Mouse (Mus musculus) cerebellum, adult 2 months (tissue): Measurements from ENCODE around the gene Rpl28. TPM values are rescaled to one million over a fixed set of nuclear protein-coding genes. Genes with fewer than 3 reads are reported as not detected.

Source experiments
- DNase-seq, 2 experiments: peaks; one replicate each; pipeline ENCODE4 v3.0.0; 2021
- H3K27ac ChIP-seq: fragments of 200-500 bp; 2 replicates; pipeline ENCODE4 v1.5.1; 2012; ENCODE audit warnings: low read length, control low read depth, inconsistent platforms; ENCODE audit not compliant: insufficient read depth
- H3K27me3 ChIP-seq: fragments of 200-500 bp; 2 replicates; pipeline ENCODE4 v1.6.1; 2012; ENCODE audit warnings: inconsistent platforms, mild to moderate bottlenecking, low read length, moderate library complexity; ENCODE audit not compliant: control insufficient read depth, insufficient read depth
- H3K4me1 ChIP-seq: fragments of 200-500 bp; 2 replicates; pipeline ENCODE4 v1.6.1; 2011; ENCODE audit warnings: low read length; ENCODE audit not compliant: control insufficient read depth, insufficient read depth
- H3K4me3 ChIP-seq: fragments of 200-500 bp; replicated peaks from 2 replicates; pipeline ENCODE3; 2011; ENCODE audit warnings: mild to moderate bottlenecking, low read depth, low read length, control low read depth; ENCODE audit not compliant: insufficient read depth
- CTCF ChIP-seq: fragments of 200-500 bp; IDR thresholded peaks from 2 replicates; pipeline ENCODE4 v1.5.1; 2011; ENCODE audit warnings: low read depth, mild to moderate bottlenecking, control low read depth, low read length, moderate library complexity, borderline replicate concordance; ENCODE audit not compliant: insufficient read depth
- POLR2A ChIP-seq: fragments of 200-500 bp; IDR thresholded peaks from 2 replicates; pipeline ENCODE4 v1.6.1; 2011; ENCODE audit warnings: low read length, control low read depth, borderline replicate concordance; ENCODE audit not compliant: insufficient read depth
- WGBS: fragments of 180-500 bp; shearing (Covaris S2); methylation state at CpG from one replicate; pipeline ENCODE4 v1.1.7; 2018; 5-methylcytosine and 5-hydroxymethylcytosine counted together
- polyA plus RNA-seq: library from polyadenylated mRNA; depleted of rRNA; stranded (reverse); fragments of >200 nt; gene quantifications from 2 replicates; pipeline ENCODE4 v1.2.3, GENCODE M21; 2012

Rpl28 gene
- polyA plus RNA-seq, 1 experiment: 296 TPM

DNA sequence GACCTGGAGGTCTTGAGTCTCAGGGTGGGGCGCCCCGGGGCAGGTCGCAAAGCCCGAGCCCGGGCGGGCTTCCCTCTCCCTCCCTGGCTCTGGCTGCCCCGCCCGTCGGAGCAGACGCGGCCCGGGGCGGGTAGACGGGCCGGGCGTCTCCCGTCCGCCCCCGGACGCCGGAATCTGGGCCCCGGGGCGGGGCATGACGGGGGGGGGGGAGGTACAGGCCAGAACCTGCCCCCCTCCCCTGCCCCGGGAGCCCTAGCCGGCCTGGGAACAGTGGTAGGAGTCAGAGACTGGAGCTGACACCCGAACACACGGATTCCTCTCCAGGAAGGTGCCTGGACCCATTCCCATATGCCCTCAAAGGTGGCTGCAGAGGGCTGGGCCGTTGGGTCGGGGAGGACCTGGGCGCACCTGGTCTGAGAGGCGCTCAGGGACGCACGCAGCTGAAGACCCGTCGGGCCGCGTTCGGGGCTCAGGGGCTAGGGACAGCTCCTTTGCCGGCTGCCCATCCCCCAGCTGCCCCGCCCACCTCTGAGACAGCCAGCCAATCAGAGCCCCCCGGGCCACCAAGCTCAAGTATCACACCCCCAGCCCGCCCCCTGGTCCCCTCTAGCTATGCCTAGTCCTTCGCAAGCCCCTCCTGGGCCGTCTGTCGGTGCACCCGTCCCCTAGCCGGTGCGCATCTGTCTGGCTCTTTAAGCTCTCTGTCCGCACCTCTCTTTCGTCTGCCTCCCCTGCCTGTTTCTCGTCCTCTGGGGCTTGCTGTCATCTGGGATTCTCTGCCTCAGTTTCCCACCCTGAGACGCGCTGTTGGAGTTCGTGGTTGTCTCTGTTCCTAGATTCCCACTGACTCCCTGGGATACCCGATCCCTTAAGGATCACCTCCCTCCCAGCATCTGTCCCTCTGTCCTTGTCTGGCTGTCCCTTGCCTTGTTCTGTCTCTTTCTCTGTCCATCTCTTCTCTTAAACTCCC lies 15.5 kb upstream of the Rpl28 start:
- no peak overlapping the region for H3K27ac ChIP-seq
- no peaks in the 10 kb centered on the region for H3K4me1 ChIP-seq
- H3K27me3 ChIP-seq: peaks cover 3% of the 10 kb centered on the region; the same call in 1 of the 2 replicates
- TF ChIP-seq CTCF (no peak), POLR2A (no peak)
- H3K4me3 ChIP-seq: peak overlapping the region; percentile 27
- 1% methylated on average over 54 of the region's 56 CpGs for WGBS
- DNase-seq: no peak

DNA sequence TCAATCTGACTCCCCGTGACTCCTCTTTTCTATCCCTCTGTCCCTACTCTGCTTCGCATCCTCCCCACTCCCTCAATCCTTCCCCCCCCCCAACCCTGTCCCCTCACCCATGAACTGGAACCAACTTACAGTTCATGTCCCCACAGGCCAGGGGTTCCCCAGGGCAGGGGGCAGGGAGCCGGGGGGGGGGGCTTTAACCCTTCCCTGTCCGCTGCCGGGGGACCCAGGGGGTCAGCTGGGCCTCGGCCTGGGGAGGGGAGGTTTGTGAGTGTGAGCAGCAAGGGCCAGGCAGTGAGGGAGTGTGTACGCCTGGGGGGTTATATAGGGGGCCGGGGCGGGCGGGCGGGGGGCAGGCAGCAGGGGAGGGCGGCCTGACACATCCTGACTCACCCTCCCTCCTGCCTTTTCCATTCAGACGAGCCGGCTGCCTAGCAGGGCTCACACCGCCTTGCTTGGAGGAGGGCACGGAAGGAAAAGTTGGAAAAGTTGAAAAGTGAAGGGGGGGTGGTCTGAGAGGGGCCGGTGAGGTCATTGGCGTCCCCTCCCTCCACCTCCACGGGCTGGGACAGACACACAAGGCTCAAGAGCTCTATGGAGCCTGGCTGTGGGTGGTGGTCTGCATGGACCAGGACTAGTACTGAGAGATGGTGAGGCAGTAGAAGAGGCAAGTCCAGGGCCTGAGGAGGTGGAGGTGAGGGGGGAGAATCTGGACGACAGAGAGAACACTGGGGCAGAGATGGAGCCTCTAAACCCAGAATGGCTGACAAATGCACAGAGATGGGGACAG lies 14.6 kb upstream of the Rpl28 start:
- TF ChIP-seq POLR2A (no peak), CTCF (no peak)
- WGBS: 3% methylated on average over 17 of the region's 20 CpGs
- no peak for DNase-seq
- H3K4me3 ChIP-seq: no peak overlapping the region
- H3K27ac ChIP-seq: no peak overlapping the region
- peaks cover 3% of the 10 kb centered on the region; the same call in 1 of the 2 replicates for H3K27me3 ChIP-seq
- peaks cover 3% of the 10 kb centered on the region; the same call in 1 of the 2 replicates for H3K4me1 ChIP-seq

DNA sequence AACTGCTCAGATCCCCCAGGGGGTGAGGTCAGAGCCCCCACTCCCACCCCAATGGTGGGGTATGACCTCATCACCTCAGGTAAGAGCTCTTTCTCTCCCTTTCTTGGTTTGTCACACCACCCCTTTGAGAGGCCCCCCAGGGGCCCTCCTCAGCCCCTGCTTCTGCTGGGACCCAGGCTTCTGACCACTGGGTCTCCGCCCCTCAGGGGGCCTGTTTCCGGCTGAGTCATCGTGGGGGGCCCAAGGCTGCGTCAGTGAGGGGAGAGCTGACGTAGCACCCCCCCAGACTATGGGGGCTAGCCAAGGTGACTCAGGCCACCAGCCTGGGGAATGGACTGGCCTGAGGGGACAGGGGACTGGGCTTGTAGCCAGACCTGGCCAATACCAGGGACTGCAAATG lies 12.8 kb upstream of the Rpl28 start:
- TF ChIP-seq CTCF: no peak
- TF ChIP-seq POLR2A: no peak
- Histone ChIP-seq H3K27ac (no peak overlapping the region), H3K4me1 (peaks cover 20% of the 10 kb centered on the region), H3K27me3 (peaks cover 3% of the 10 kb centered on the region; the same call in 1 of the 2 replicates), H3K4me3 (no peak overlapping the region)
- WGBS: 40% methylated on average over 5 of the region's 5 CpGs
- no peak for DNase-seq

DNA sequence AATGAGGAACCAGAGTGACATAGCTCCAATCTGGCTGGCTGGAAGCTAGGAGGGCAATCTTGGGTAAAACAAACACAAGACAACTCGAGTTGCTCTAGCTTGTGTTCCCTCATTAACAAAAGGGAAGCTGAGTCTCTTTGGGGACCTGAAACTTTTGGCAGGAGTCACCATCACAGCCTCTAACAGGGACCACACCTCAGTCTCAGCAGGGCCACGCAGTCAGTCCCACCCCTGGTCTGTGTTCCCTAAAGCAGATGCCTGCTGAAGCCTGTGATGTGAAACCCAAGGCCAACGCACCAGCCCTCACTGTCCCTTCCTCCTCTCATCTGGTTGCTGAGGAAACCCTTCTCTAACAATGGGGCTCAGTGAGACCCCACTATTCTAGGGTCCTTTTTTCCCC lies 10.5 kb upstream of the Rpl28 start:
- 76% methylated on average over 3 of the region's 3 CpGs for WGBS

DNA sequence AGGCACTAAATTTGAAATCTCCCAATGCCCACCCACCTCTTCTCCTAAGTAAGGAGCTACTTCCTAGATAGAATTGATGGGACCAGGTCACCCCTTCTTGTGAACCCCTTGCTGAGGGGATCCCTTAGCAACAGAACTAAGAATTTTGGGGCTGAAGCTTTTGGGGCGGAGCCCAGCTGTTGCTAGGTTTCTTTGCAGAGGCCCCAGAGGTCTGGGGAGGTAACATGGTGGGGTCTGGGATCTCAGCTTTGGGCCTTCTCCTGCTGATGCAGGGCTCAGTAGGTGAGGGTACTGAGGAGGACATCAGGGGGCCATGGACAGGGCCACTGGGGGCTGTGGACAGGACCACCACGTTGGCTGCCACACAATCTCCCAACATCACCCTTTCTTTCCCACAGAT lies 9.9 kb upstream of the Rpl28 start, which contains the start of the genes Il11 and Tmem190:
TSS of gene Il11 (minus strand) at position 101 of the 400 bp plus-strand sequence.
TSS of gene Tmem190 (plus strand) at position 179 of the 400 bp plus-strand sequence.
- peak within 1 kb of the TSS; percentile 87 for H3K27ac ChIP-seq
- peaks cover 28% of the 10 kb centered on the region for H3K4me1 ChIP-seq
- peak within 1 kb of the TSS; percentile 1 for H3K4me3 ChIP-seq
- no peak for DNase-seq
- no peaks in the 10 kb centered on the region for H3K27me3 ChIP-seq
- TF ChIP-seq POLR2A (no peak), CTCF (no peak)
- WGBS: 72% methylated on average over 2 of the region's 2 CpGs

More for the DNA sequence above, 10.5 kb upstream of the Rpl28 start:
- Histone ChIP-seq H3K4me3 (no peak overlapping the region), H3K4me1 (peaks cover 25% of the 10 kb centered on the region), H3K27ac (no peak overlapping the region), H3K27me3 (no peaks in the 10 kb centered on the region)
- DNase-seq: no peak
- TF ChIP-seq POLR2A (no peak), CTCF (no peak)

DNA sequence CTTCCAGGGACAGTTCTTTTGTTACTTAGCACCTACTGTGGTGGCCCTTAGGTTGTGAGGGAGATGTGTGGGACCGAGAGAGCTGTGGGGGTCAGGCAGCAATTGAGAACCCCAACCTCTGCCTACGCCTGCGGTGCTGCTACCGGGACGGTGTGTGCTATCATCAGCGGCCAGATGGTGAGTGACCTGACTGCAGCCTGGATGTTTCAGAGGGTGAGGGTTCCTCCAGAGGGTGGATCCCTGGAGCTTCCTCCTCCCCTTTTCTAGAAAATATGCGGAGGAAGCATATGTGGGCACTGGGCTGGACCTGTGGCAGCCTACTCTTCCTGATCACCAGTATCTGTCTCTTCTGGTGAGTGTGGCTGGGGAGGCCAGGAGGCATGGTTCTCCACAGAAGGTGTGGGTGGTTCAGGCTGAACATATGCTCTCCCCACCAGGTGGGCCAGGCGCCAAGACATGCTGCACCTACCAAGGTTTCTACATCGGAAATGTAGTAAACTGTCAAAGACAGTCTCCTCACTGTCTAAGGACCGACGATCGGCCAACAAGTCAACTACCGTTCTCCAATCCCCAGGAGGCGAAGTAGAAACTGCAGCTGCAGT lies 8.9 kb upstream of the Rpl28 start:
- WGBS: 19% methylated on average over 14 of the region's 14 CpGs
- Histone ChIP-seq H3K4me1 (peaks cover 31% of the 10 kb centered on the region), H3K27me3 (no peaks in the 10 kb centered on the region), H3K27ac (peak overlapping the region; percentile 87), H3K4me3 (peak overlapping the region; percentile 1)
- TF ChIP-seq CTCF (no peak), POLR2A (peak; percentile 41; the same call in 1 of the 2 replicates)
- peak; percentile 77 to 84 for DNase-seq

DNA sequence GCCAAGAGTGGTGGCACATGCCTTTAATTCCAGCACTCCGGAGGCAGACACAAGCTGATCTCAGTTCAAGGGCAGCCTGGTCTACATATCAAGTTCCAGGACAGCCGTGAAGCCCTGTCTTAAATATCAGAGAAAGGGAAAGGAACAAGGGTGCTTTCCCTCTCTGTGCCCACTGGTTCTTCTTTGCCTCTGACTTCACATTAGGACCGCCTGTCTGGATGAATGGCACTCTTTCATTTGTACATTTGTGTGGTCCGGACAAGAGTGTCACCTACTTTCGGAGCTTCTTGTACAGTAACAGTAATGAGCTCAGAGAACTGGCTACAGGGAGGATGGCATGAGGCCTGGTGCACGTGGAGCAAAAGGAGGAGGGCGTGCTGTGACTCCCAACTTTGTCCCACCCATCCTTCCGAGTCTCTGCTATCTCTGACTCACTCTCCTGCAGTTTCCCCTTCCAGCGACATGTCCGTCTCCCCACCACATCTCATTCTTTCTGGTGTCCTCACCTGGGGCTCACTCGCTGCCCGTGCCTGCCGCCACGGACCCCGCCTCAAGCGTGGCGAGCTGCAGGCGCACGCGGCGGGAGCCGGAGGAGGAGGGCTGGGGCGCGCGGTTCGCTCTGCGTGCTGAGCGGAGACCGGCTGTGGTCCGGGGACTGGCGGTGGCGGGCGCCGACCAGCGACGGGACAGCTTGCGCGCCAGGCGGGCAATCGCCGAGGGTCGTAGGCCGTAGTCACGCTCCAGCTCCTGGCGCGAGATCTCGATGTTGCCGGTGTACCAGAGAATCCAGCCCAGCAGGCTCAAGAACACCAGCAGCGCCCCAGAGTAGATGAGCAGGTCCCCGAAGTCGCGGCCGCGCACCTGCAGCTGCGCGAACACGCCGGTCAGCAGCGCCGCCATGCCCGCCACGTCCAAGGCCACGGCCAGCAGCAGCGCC lies 3.9 kb upstream of the Rpl28 start:
- TF ChIP-seq CTCF (no peak), POLR2A (peak; percentile 51; the same call in 1 of the 2 replicates)
- H3K27ac ChIP-seq: peak overlapping the region; percentile 93
- peaks cover 20% of the 10 kb centered on the region for H3K4me1 ChIP-seq
- no peaks in the 10 kb centered on the region for H3K27me3 ChIP-seq
- DNase-seq: peak; percentile 69 to 81
- 1% methylated on average over 63 of the region's 64 CpGs for WGBS
- peak overlapping the region; percentile 81 for H3K4me3 ChIP-seq
